Mouse (Mus musculus): ENCODE results near the gene Gadd45g. TPM values are rescaled to one million over a fixed set of nuclear protein-coding genes. Genes with fewer than 3 reads are reported as not detected.

Gene Gadd45g
- total and polyA plus RNA-seq, 3 experiments, result 2.5 to 2.9 (median 2.7) TPM

GRCm38 (mm10) chr13:51876131-51876530 is 29.7 kb downstream of the Gadd45g start:
- Histone ChIP-seq H3K4me3 (replicated peaks in 1 of 3; ENCODE audit: low read depth in 2 of 3, low read length in 2 of 3, poor library complexity in 1 of 3) (no peak overlapping the region), H3K27ac (ENCODE audit: insufficient read depth, low read depth) (no peak overlapping the region), H3K4me2 (ENCODE audit: insufficient read depth, low read depth, poor library complexity, severe bottlenecking) (no peak overlapping the region), H3K27me3 (replicated peaks) (peaks cover 7% of the 10 kb centered on the region), H3K36me3 (replicated peaks in 1 of 2; ENCODE audit: control insufficient read depth in 1 of 2, insufficient read depth in 1 of 2, low read length in 1 of 2) (no peaks in the 10 kb centered on the region), H3K9ac (ENCODE audit: insufficient read depth, low read depth) (no peak overlapping the region), H3K4me1 (ENCODE audit: control insufficient read depth in 1 of 2, insufficient read depth in 2 of 2) (0 out of 4 replicates have a peak, but pooled peaks cover 0 to 3% of the 10 kb centered on the region in 2 experiments), H3K79me2 (replicated peaks; ENCODE audit: control insufficient read depth, extremely low read depth, insufficient read depth, poor library complexity, severe bottlenecking) (no peaks in the 10 kb centered on the region), H3K9me3 (replicated peaks; ENCODE audit: low read length) (no peaks in the 10 kb centered on the region)
- in situ Hi-C loops (cut with MboI; ENCODE audit: low pct_ligation_motif_present, low pct_unique_long_range_greater_than_20kb, low sequenced_read_pairs) (no loop called here), dilution Hi-C loops (cut with MboI; ENCODE audit: extremely low pct_ligation_motif_present, extremely low pct_unique_long_range_greater_than_20kb, low sequenced_read_pairs) (no loop called here)
- no peak for TF ChIP-seq CHD2 (IDR thresholded peaks at IDR 0.05; ENCODE audit: low read length)
- no peak for TF ChIP-seq BHLHE40 (IDR thresholded peaks at IDR 0.05; ENCODE audit: low read depth, low read length)
- no peak for TF ChIP-seq KAT2A (IDR thresholded peaks at IDR 0.05; ENCODE audit: insufficient replicate concordance, low read length)
- no peak for TF ChIP-seq JUN (IDR thresholded peaks at IDR 0.05; ENCODE audit: insufficient read depth, low read depth, low read length)
- TF ChIP-seq JUND (conservative IDR thresholded peaks at IDR 0.05; ENCODE audit: low read depth, low read length), result no peak
- no peak for TF ChIP-seq MXI1 (IDR thresholded peaks at IDR 0.05; ENCODE audit: low read depth, low read length)
- TF ChIP-seq CTCF (conservative IDR thresholded peaks at IDR 0.05 in 1 of 2, IDR thresholded peaks at IDR 0.05 in 1 of 2; ENCODE audit: low read depth in 2 of 2, low read length in 2 of 2), result no peak
- no peak for TF ChIP-seq USF1 (IDR thresholded peaks at IDR 0.05; ENCODE audit: low read depth, low read length)
- no peak for TF ChIP-seq MAFK (IDR thresholded peaks at IDR 0.05; ENCODE audit: insufficient replicate concordance, low read length)
- TF ChIP-seq POLR2A (IDR thresholded peaks at IDR 0.05; ENCODE audit: low read depth, low read length), result no peak
- TF ChIP-seq UBTF (IDR thresholded peaks at IDR 0.05; ENCODE audit: low read depth, low read length), result no peak
- TF ChIP-seq ZNF384 (IDR thresholded peaks at IDR 0.05; ENCODE audit: low read depth, low read length), result no peak
- TF ChIP-seq ZKSCAN1 (IDR thresholded peaks at IDR 0.05; ENCODE audit: borderline replicate concordance, low read depth, low read length), result no peak
- no peak for TF ChIP-seq NELFE (IDR thresholded peaks at IDR 0.05; ENCODE audit: low read depth, low read length)
- TF ChIP-seq HCFC1 (IDR thresholded peaks at IDR 0.05; ENCODE audit: low read depth, low read length), result no peak
- TF ChIP-seq MAZ (IDR thresholded peaks at IDR 0.05; ENCODE audit: low read depth, low read length), result no peak
- no peak for TF ChIP-seq MEF2A (IDR thresholded peaks at IDR 0.05; ENCODE audit: borderline replicate concordance, low read depth, low read length)
- TF ChIP-seq USF2 (conservative IDR thresholded peaks at IDR 0.05; ENCODE audit: low read depth, low read length), result no peak
- DNase-seq (ENCODE audit: extremely low read depth), result no peak

GRCm38 (mm10) chr13:51878806-51879205 is 32.3 kb downstream of the Gadd45g start:
- TF ChIP-seq RAD21 (IDR thresholded peaks at IDR 0.05; ENCODE audit: low read depth, low read length) (no peak), MYC (IDR thresholded peaks at IDR 0.05; ENCODE audit: low read depth, low read length) (no peak), NRF1 (IDR thresholded peaks at IDR 0.05; ENCODE audit: low read depth, low read length) (no peak), CTCF (conservative IDR thresholded peaks at IDR 0.05 in 1 of 2, IDR thresholded peaks at IDR 0.05 in 1 of 2; ENCODE audit: low read depth in 2 of 2, low read length in 2 of 2) (no peak), TCF12 (IDR thresholded peaks at IDR 0.05; ENCODE audit: low read depth, low read length) (no peak), UBTF (IDR thresholded peaks at IDR 0.05; ENCODE audit: low read depth, low read length) (no peak), EP300 (IDR thresholded peaks at IDR 0.05; ENCODE audit: low read length) (no peak), MEF2A (IDR thresholded peaks at IDR 0.05; ENCODE audit: borderline replicate concordance, low read depth, low read length) (no peak), ELF1 (IDR thresholded peaks at IDR 0.05; ENCODE audit: low read depth, low read length) (no peak), POLR2AphosphoS2 (IDR thresholded peaks at IDR 0.05; ENCODE audit: low read depth, low read length) (no peak)
- dilution Hi-C loops (cut with MboI; ENCODE audit: extremely low pct_ligation_motif_present, extremely low pct_unique_long_range_greater_than_20kb, low sequenced_read_pairs), result no loop called here

More at GRCm38 (mm10) chr13:51878806-51879205, 32.3 kb downstream of the Gadd45g start:
- Histone ChIP-seq H3K4me1 (ENCODE audit: control insufficient read depth in 1 of 2, insufficient read depth in 2 of 2) (no peaks in the 10 kb centered on the region), H3K36me3 (replicated peaks in 1 of 2; ENCODE audit: control insufficient read depth in 1 of 2, insufficient read depth in 1 of 2, low read length in 1 of 2) (no peaks in the 10 kb centered on the region), H3K9me3 (replicated peaks; ENCODE audit: low read length) (no peaks in the 10 kb centered on the region), H3K27ac (ENCODE audit: insufficient read depth, low read depth) (no peak overlapping the region), H3K9ac (ENCODE audit: insufficient read depth, low read depth) (no peak overlapping the region), H3K27me3 (replicated peaks) (peaks cover 7% of the 10 kb centered on the region), H3K4me3 (replicated peaks in 1 of 3; ENCODE audit: low read depth in 2 of 3, low read length in 2 of 3, poor library complexity in 1 of 3) (no peak overlapping the region), H3K79me2 (replicated peaks; ENCODE audit: control insufficient read depth, extremely low read depth, insufficient read depth, poor library complexity, severe bottlenecking) (no peaks in the 10 kb centered on the region), H3K4me2 (ENCODE audit: insufficient read depth, low read depth, poor library complexity, severe bottlenecking) (no peak overlapping the region)
- DNase-seq (ENCODE audit: extremely low read depth), result no peak
- in situ Hi-C loops (cut with MboI; ENCODE audit: low pct_ligation_motif_present, low pct_unique_long_range_greater_than_20kb, low sequenced_read_pairs), result no loop called here
